Mouse (Mus musculus) liver, embryonic 18 days (tissue): ENCODE data around the gene Epn3. TPM values are rescaled to one million over a fixed set of nuclear protein-coding genes. Genes with fewer than 3 reads are reported as not detected.

Source experiments
- polyA plus RNA-seq: library from polyadenylated mRNA; depleted of rRNA; stranded (reverse); fragments of >200 nt; gene quantifications from 2 replicates; pipeline ENCODE4 v1.2.3, GENCODE M21; 2012; rRNA removed

The Epn3 gene
- polyA plus RNA-seq = 0.07 and 0.10 TPM in 2 replicates

GRCm38 (mm10) chr11:94499661-94500152 lies at the start of gene Epn3:
Gene Epn3, minus strand, starts transcription at chr11:94499974.

DNA sequence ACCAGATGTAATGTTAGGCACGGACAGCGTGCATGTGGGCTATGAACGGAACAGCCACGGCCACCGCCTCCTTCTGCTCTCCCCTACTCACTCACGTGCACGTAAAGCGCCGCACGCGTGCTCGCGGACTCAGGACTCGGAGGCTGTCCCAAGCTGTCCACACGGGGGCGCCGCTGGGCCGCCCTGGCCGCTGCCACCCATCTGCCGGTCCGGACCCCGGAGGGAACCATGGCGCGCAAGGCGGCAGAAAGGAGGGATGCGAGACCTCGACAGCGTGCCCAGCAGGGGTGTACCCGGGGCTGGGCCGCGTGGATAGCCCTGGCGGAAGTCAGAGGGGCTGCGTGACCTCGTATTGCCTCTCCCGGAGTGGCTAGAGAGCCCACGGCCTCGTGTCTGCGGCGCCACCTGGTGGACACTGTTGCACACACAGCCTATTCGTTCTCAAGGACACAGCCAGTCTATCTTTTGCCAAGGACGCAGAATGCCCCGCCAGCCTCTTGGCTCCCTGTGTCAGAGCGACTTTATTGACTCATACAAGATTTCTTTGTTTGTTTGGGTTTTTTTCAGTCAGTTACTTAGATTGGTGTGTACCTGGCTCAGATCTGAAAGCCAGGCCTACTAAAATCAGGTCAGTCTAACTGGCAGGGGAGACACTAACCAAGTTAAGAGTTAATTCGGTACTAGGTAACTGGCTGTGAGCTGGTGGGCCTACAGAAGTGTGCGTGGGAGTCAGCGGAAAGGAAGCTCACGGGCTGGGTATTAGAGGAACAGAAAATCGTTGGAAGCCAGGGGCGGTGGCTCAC lies 49.3 kb upstream of the Epn3 start, which contains the start of gene Rsad1:
Gene Rsad1, minus strand, starts transcription at position 368 of the 803 bp plus-strand sequence.

GRCm38 (mm10) chr11:94521219-94521843 lies 21.6 kb upstream of the Epn3 start, which contains the start of gene Mycbpap:
Gene Mycbpap, minus strand, starts transcription at chr11:94521742.

GRCm38 (mm10) chr11:94486001-94486400 lies 13.8 kb downstream of the Epn3 start, which contains the start of gene Spata20:
Gene Spata20, minus strand, starts transcription at chr11:94486179.

GRCm38 (mm10) chr11:94473707-94474543 lies 25.8 kb downstream of the Epn3 start, which contains the start of gene Cacna1g:
Gene Cacna1g, minus strand, starts transcription at chr11:94474198.

Other genes starting within 250 kb of the Epn3 start
- gene Gm21885, start 218.1 kb downstream of the Epn3 start, polyA plus RNA-seq = 0.16 TPM in 1 of 2 replicates, not detected in the other
- gene Luc7l3, start 178.0 kb downstream of the Epn3 start, polyA plus RNA-seq = 31.9 and 40.2 TPM in 2 replicates
- gene Ankrd40, start 172.0 kb downstream of the Epn3 start, polyA plus RNA-seq = 17.1 and 18.6 TPM in 2 replicates
- gene Abcc3, start 107.0 kb downstream of the Epn3 start, polyA plus RNA-seq = 5.2 and 6.1 TPM in 2 replicates
- gene Cacna1g, start 25.8 kb downstream of the Epn3 start, polyA plus RNA-seq = 0.77 and 2.2 TPM in 2 replicates
- gene Spata20, start 13.8 kb downstream of the Epn3 start, polyA plus RNA-seq = not detected in 2 replicates
- 0.21 and 0.26 TPM in 2 replicates for gene Mycbpap, start 21.8 kb upstream of the Epn3 start, polyA plus RNA-seq
- 1.5 and 2.1 TPM in 2 replicates for gene Rsad1, start 49.3 kb upstream of the Epn3 start, polyA plus RNA-seq
- 0.01 and 0.02 TPM in 2 replicates for gene Chad, start 65.1 kb upstream of the Epn3 start, polyA plus RNA-seq
- gene Acsf2, start 101.9 kb upstream of the Epn3 start, polyA plus RNA-seq = 8.3 and 8.5 TPM in 2 replicates
- gene Lrrc59, start 129.8 kb upstream of the Epn3 start, polyA plus RNA-seq = 39.4 and 42.3 TPM in 2 replicates
- 56.6 and 60.5 TPM in 2 replicates for gene Mrpl27, start 153.8 kb upstream of the Epn3 start, polyA plus RNA-seq
- 6.0 and 6.5 TPM in 2 replicates for gene Eme1, start 154.0 kb upstream of the Epn3 start, polyA plus RNA-seq
- gene Xylt2, start 177.5 kb upstream of the Epn3 start, polyA plus RNA-seq = 3.7 and 4.1 TPM in 2 replicates
- gene Gm11541, start 204.5 kb upstream of the Epn3 start, polyA plus RNA-seq = not detected in 2 replicates
- not detected in 2 replicates for gene Cdc34b, start 241.8 kb upstream of the Epn3 start, polyA plus RNA-seq